Mouse (Mus musculus): ENCODE data around the gene Dcpp1.

Gene Dcpp1

DNA sequence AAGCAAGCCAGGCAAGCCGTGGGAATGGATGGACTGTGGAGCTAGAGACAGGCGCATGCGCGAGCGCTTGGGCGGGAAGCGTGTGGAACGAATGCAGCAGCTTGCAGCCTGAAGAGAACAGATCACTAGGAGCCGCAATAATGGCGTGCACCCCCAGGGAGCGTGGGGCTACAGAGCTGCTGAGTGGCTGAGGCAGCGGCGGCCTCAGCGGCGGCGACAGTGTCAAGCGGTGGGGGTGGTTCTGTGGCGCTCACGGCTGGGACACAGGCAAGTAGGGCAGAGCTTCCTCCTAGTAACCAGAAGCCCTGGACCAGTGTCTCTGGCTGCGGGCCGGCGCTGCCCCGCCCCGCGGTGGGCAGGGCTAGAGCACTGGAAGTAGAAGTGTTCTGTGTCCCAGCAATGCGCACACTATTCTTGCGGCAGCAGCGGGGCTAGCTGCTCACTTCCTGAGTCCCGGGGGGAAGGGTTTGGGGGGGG lies 43.9 kb downstream of the Dcpp1 start:
- in situ Hi-C loops (cut with MboI; ENCODE audit: low sequenced_read_pairs): no loop called here

DNA sequence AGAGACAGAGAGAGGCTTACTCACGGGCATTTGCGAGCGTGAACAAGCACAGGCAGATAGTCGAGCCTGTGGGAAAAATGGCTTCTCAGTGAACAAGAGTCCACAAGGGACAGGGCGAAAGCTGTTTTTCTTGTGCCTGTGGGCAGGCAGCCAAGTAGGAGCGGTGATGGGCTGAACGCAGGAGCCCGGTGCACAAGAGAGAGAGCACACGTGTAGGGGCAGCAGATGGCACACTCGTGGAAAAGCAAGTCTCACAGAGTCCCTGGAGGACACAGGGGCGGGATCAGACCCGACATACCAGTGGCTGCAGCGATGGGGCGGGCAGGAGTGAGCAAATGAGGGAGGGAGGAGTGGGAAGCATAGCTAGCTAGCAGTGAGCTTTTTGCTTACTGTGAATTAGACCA lies 44.4 kb downstream of the Dcpp1 start:
- in situ Hi-C loops (cut with MboI; ENCODE audit: low sequenced_read_pairs): no loop called here

DNA sequence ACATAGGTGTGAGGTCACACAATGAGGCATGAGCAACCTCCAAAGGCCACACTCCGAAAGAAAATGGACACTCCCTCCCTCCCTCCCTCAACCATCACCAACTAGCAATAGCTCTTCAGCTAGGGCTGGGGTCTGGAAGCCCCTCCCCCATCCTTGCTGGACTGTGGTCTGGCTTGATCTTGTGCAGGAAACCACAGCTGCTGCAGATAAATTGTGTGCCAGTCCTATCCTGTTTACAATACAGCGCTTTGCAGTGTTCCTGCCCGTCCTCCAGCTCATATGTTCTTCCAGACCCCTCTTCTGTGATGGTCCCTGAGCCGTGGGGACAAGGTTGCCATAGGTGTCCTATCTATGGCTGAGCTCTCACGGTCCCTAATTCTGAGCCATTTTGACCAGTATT lies 50.5 kb downstream of the Dcpp1 start:
- in situ Hi-C loops (cut with MboI; ENCODE audit: low sequenced_read_pairs): no loop called here

Data from CH12F3 (cell line).